Mouse (Mus musculus) C2C12 (cell line): ENCODE data around the gene Lyz1.

Source experiments
- CEBPB ChIP-seq: IDR thresholded peaks from one replicate; pipeline ENCODE4 v1.6.1; 2011; ENCODE audit warnings: low read depth, mild to moderate bottlenecking, control low read depth, moderate library complexity
- CTCF ChIP-seq: IDR thresholded peaks from one replicate; pipeline ENCODE4 v1.5.1; 2011; ENCODE audit not compliant: control insufficient read depth, insufficient read depth, insufficient read length
- FOSL1 ChIP-seq: IDR thresholded peaks from one replicate; pipeline ENCODE4 v1.8.0; 2011; ENCODE audit warnings: mild to moderate bottlenecking, low read length; ENCODE audit not compliant: poor library complexity, insufficient read depth, severe bottlenecking
- MAX ChIP-seq: IDR thresholded peaks from one replicate; pipeline ENCODE4 v1.6.1; 2011; ENCODE audit warnings: mild to moderate bottlenecking, control low read depth
- MYOD1 ChIP-seq: IDR thresholded peaks from one replicate; pipeline ENCODE4 v1.6.1; 2011; ENCODE audit warnings: low read depth; ENCODE audit not compliant: control insufficient read depth, insufficient read length
- MYOG ChIP-seq: IDR thresholded peaks from one replicate; pipeline ENCODE4 v1.6.1; 2011; ENCODE audit not compliant: control insufficient read depth, insufficient read length; ENCODE audit errors: extremely low read depth
- USF1 ChIP-seq: IDR thresholded peaks from one replicate; pipeline ENCODE4 v1.6.1; 2011; ENCODE audit warnings: low read depth, mild to moderate bottlenecking, control low read depth, moderate library complexity

DNA sequence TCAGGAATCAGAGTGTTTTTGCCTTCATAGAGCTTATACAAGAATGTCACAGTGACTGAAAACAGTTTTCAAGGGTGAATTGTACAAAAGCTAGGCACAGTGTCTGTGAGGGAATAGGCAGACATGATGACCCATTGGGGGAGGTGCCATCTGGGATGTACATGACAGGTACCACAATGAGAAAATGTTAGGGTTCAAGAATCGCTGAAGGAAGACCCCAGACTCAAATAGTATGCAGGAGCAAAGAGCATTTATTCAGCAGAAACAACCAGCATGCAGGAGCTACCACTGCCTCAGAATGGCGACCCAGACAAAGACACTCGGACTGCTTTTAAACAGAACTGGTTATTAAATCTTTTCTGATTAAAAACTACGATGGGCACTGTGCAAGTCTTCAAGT, 6.4 kb upstream of the Lyz1 start:
- TF ChIP-seq CTCF (no peak), USF1 (no peak), MYOG (no peak), MAX (no peak), MYOD1 (no peak), CEBPB (no peak), FOSL1 (no peak)
